Mouse (Mus musculus) frontal cortex, postnatal 36 days (tissue): ENCODE measurements around the gene Psmd3.
"Not testable (repeated sequence)": the region's sequence is repeated elsewhere in the genome, so short reads cannot be mapped to it uniquely, and the experiment has no call there.

Experiments used
- DNase-seq, 2 experiments: peaks; one replicate each; pipeline ENCODE4 v3.0.0; 2022; ENCODE audit warnings: low spot score in 2 of 2

The Psmd3 gene

DNA sequence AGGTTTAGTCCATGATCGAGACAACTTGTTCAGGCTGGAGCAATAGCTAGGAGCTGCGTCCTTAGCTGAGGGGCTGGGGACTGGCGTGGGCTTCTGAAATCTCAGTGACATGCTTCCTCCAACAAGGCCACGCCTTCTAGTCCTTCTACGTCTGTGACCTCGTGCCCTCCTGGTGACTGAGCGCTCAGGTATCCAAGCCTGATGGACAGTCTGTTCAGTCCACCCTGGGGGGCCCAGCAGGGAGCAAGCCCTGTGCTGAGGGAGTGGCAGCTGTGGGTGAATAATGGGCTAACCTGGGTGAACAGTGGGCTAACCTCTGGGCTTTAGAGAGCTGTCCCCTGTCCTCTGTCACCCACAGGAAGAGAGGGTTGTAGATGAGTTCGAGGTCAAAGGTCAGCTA, 5.7 kb downstream of the Psmd3 start:
- DNase-seq: no peak

GRCm38 (mm10) chr11:98693201-98693600, 10.8 kb downstream of the Psmd3 start:
- no peak for DNase-seq

DNA sequence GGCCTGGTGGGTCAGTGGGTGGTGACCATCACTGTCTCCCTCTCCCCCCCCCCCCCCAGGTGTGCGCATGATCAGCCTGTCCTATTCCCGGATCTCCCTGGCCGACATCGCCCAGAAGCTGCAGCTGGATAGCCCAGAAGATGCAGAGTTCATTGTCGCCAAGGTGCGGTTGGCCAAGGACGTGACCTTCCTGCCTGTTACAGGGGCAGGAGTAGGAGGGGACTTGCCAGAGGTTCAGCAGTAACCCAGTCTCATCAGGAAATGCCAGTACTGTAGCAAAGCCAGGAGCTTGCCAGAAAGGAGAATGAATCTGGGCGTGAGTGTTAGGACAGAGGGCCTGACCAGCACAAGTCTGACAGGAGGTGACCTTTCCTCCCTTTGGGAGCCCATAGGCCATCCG, 11.4 kb downstream of the Psmd3 start:
- no peak for DNase-seq

DNA sequence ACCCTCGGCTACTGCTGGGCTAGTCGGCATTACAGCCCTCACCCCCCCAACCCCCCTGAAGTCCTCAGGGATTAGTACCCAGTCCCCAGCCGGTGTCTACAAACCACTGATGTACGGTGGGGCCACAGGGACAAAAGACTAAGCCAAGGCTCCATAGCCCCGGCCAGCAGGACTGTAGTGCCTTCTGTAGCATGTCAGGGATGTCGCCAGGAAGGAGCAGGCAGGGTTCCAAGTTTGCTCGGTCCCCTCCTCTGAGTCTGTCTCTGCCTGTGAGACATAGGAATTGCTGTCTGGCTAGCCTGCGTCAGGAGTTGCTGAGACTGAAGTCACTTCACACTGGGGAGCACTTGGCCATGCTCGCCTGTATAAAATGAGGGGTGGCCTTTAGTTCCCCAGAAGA, 11.9 kb downstream of the Psmd3 start:
- no peak for DNase-seq

DNA sequence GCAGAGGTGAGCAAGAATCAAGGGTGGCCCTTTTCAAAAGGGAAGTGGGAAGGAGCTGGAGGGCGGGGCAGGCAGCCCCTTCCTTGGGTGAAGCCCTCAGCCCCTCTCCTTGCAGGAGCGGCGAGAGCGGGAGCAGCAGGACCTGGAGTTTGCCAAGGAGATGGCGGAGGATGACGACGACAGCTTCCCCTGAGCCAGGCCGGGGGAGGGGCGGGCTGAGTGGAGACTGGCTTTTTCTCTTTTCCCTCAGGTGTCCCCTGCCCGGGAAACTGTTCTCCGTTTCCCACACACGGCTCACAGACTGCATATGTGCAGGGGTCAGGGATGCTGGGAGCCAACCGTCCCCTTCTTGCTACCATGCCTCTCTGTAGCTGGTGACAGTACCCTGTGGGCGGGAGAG, 13.1 kb downstream of the Psmd3 start:
- DNase-seq: no peak

DNA sequence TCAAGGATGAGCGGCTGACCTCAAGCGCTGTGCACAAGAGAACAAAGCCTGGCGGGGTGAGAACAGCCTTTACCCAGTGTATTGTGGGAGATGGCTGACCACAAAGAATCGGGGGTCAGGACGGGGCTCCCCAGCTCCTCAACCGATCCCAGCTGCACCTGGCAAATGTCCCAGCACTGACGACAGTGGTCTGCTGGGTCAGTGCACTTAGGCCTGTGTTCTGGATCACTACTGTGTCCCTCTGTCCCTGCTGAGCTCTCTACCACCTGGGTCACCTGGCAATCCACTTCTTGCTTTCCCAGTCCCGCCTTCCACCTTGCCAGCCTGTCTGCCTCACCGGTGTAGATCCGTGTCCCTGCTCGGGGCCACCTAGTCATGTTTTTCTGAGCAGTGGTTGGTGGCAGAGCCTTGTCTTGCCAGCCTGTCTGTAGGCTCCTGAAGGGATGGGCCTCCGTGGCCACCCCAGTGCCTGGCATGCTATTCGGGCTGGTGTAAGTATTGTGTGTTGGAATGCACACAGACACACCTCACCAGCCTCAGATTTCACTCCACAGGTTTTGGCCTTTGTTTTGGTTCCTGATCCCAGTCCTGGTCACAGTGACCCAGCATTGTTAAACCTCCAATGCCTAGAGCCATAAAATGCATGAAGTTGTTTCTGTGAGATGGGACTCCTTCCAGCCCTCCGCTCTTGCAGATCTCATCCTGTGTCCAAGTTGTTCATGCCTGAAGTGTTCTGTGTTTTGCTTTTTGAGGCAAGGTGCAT, 14.3 kb downstream of the Psmd3 start:
- DNase-seq: no peak

GRCm38 (mm10) chr11:98697225-98697624, 14.9 kb downstream of the Psmd3 start:
- no peak for DNase-seq

DNA sequence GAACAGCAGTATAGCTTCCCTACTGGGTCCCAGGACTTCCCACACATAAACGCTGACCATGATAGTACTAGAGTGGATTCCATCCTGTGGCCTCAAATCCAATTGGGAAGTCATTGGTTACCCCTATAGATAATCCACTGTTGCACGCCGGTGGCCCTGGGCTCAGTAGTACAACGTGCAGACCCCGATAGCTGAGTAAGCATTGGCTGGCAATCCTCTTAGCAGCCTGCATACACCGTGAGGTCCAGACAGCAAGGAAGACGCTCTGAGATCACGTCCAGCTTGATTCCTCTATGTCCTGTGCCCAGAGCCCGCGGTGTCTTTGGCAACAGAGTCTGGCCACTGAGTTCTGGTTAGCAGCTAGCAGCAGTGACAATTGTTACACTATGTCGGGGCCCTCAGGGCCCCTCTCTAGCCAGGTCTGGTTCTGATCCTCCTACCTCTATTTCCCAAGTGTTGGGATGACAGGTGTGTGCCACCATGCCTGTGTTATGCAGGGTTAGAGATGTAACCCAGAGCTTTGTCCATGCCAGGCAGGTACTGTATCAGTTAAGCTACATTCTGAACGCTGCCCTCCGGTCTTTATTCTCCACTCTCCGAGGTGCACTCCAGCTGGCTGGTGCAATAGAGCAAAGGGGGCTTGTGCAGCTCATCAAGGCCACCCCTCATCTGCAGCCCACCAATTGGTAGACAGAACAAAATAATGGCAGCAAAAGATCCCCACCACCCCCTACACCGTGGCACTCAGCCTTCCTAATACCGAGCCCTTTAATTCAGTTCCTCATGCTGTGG, 16.7 kb downstream of the Psmd3 start:
- DNase-seq: no peak

DNA sequence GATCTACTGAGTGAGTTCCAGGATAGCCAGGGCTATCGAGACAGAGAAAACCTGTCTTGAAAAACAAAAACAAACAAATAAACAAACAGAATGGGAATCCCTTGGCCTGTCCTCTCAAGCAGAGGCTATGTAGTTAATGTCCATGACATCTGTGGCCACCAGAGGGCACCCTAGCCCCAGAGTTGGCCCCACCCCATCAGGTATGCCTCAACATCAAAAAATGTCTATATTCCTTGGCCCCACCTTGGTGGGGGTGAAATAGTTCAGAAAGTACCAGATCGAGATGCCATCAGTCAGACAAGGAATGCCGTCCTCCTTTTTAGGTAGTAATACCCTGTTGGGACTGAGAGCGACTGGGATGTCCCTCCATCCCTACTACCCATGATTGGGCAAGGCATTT, 17.6 kb downstream of the Psmd3 start:
- DNase-seq: peak; percentile 67 to 84

DNA sequence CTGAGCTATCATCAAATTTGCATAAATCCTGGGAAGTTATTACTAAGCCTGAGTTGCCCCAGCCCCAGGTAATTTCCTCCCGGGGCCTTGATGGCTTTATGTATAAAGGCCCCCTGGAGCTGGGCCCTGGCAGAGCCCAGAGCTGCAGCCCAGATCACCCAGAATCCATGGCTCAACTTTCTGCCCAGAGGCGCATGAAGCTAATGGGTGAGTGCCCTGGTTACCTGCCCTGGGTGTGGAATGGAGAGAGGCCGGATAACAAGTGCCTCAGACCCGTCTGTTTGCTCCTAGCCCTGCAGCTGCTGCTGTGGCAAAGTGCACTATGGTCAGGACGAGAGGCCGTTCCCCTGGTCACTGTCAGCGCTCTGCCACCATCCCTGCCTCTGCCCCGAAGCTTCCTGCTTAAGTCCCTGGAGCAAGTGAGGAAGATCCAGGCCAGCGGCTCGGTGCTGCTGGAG, 18.9 kb downstream of the Psmd3 start, which contains the start of gene Csf3:
Gene Csf3 (plus strand): TSS at position 51 of the 458 bp plus-strand sequence.
- no peak for DNase-seq

DNA sequence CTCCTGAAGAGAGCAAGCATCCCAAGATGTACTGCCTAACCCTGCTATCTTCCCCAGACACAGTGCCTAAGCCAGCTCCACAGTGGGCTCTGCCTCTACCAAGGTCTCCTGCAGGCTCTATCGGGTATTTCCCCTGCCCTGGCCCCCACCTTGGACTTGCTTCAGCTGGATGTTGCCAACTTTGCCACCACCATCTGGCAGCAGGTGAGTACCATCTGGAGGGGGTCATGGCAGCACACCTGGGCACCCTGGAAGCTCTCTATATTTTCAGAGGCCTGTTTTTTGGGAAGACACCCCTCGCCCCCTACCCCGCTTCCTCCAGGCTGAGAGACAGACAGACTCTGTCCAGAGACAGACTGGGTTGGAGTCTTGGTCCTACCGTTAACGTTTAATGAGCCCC, 20.0 kb downstream of the Psmd3 start:
- DNase-seq: no peak

- DNase-seq: no peak
Measured at GRCm38 (mm10) chr11:98705021-98705420, 22.7 kb downstream of the Psmd3 start.

GRCm38 (mm10) chr11:98707401-98708281, 25.3 kb downstream of the Psmd3 start:
- DNase-seq: no peak

DNA sequence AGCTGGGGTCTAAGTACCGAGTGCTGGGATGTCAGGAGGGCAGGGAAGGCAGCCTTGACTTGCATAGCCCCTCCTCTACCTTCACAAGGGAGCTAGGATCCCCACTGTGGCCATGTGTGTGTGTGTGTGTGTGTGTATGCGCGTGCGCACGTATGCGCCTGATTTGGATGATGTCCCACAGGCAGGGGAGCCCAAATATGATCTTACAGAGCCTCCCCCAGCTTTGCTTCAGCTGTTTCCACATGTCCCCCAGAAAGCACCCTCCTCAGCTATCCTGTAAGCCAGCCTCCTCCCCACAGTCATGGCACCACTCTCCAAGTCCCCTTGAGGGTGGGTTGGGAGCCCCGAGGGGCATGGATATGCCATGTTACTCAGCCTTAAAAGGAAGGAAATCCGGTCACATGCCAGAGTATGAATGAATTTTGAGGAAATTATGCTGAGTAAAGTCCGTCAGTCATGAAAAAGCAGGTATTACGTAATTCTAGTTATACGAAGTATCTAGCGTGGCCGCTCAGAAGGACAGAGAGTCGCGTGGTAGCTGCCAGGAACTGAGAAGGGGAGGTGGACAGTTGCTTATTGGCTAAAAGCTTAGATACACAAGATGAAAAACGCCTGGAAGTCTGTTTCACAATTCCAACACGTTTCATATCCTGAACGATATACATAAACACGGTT, 26.1 kb downstream of the Psmd3 start:
- no peak for DNase-seq

DNA sequence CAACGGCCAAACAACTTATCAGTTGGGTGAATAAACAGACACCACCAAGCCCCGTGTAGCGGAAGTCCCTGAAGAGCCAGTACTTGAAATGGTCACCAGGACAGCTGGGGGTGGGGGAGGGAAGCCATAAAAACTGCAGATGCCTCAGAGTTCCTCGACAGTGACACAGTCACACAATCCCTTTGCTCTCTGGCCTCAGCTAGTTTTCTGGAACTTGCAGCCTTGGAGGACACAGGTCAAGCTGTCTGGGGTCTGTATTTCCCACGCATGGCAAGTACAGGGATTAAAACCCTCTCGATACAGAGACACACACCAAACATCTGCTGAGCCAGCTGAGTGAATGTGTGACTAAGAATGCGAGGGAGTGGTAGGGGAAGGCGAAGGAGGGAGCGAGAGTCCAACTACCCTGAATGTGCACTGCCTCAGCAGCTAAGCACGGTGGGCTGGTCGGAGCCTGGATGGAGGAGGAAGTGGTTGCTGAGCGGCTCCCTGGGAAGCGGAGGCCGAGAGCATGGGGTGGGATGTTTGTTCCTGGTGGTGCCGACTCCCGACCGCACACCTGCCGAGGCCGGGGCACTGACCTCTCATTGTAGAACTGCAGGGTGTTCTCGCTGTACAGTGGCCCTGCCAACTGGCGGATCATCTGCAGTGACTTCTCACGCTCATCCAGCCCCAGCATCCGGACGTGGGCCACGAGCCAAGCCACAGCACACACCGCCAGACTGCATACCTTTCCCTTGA, 26.8 kb downstream of the Psmd3 start:
- peak; percentile 29 to 38 for DNase-seq

GRCm38 (mm10) chr11:98710416-98711045, 28.2 kb downstream of the Psmd3 start:
- peak; percentile 68 to 73 for DNase-seq

GRCm38 (mm10) chr11:98711046-98711434, 28.7 kb downstream of the Psmd3 start:
- no peak for DNase-seq

- not testable (repeated sequence) for DNase-seq
Measured at GRCm38 (mm10) chr11:98712009-98712408, 29.7 kb downstream of the Psmd3 start.

DNA sequence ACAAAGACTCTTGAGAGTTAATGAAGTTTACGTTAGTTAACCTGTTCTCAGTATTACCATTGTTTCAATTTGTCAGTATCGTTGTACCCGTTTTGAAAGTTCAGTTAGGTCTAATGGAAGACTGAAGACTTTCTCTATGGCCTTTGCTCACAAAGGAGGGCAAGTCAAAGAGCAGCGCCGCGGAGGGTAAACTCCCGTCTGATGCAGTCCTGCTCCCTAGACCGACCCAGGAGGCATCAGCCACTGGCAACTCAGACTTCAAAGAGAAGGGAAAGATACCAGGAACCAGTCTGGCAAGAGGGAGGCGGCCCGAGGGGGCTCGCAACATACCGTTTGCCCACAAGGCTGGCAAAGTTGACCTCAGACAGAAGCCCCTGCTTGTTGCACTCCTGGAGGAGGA, 31.3 kb downstream of the Psmd3 start:
- DNase-seq: no peak

DNA sequence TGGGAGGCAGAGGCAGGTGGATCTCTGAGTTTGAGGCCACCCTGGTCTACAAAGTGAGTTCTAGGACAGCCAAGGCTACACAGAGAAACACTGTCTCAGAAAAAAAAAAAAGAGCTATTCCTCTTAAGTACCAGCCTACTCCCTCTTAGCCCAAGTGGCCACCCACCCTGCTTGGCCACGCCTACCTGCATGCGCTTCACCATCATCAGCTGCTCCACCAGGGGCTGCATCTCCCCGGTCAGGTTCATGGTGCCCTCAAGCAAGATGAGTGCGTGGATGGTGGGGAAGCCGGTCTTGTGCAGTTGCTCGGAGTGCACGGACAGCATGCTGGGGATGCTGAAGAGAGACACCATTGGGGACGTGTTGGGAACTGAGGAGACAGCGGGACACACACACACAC, 33.6 kb downstream of the Psmd3 start:
- DNase-seq: no peak
